Mouse (Mus musculus): ENCODE data around the gene Nfe2l2. TPM values are rescaled to one million over a fixed set of nuclear protein-coding genes. Genes with fewer than 3 reads are reported as not detected.

The Nfe2l2 gene
- polyA plus RNA-seq, 1 experiment = 74.1 TPM

DNA sequence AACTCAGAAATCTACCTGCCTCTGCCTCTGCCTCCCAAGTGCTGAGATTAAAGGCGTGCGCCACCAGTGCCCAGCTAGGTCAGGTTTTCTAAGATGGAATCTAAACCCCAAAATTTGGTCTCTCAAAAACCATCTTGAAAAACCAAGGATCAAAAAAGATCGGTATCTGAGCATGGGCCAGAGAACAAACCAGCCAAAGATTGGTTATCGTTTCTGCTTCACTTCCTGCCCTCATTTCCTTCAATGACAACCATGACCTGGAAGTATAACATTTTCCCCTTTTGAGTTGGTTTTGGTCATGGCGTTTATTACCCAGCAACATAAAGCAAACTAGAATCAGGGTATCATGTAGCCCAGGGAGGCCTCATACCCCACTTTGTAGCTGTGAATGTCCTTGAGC, 47.5 kb downstream of the Nfe2l2 start:
- H3K27me3 ChIP-seq (ENCODE audit: control insufficient read depth, insufficient read depth, insufficient read length) = no peaks in the 10 kb centered on the region
- TF ChIP-seq MYOD1 (IDR thresholded peaks at IDR 0.05; ENCODE audit: control insufficient read depth in 1 of 3, insufficient read length in 2 of 3, low read depth in 2 of 3) (no peak), POLR2AphosphoS2 (IDR thresholded peaks at IDR 0.05; ENCODE audit: insufficient read length, low read depth) (no peak), CEBPB (IDR thresholded peaks at IDR 0.05; ENCODE audit: insufficient read depth, poor library complexity, severe bottlenecking) (no peak), POLR2A (IDR thresholded peaks at IDR 0.05; ENCODE audit: insufficient read length, low read depth) (no peak), TCF3 (IDR thresholded peaks at IDR 0.05; ENCODE audit: insufficient read length, low read depth) (no peak)
- peaks cover 9% of the 10 kb centered on the region for H3K36me3 ChIP-seq (ENCODE audit: control insufficient read depth, insufficient read depth)
- no peak overlapping the region for H3ac ChIP-seq (ENCODE audit: control insufficient read depth, insufficient read length)
- H3K79me2 ChIP-seq (ENCODE audit: control insufficient read depth, insufficient read depth) = peaks cover 23% of the 10 kb centered on the region
- H3K4me3 ChIP-seq = no peak overlapping the region
- no peak overlapping the region for H3K4me2 ChIP-seq (ENCODE audit: low read depth)

GRCm38 (mm10) chr2:75654679-75655078, 49.8 kb downstream of the Nfe2l2 start:
- Histone ChIP-seq H3K27me3 (ENCODE audit: control insufficient read depth, insufficient read depth, insufficient read length) (no peaks in the 10 kb centered on the region), H3K79me2 (ENCODE audit: control insufficient read depth, insufficient read depth) (peaks cover under 1% of the 10 kb centered on the region), H3K4me2 (ENCODE audit: low read depth) (no peak overlapping the region), H3K36me3 (ENCODE audit: control insufficient read depth, insufficient read depth) (no peaks in the 10 kb centered on the region), H3ac (ENCODE audit: control insufficient read depth, insufficient read length) (no peak overlapping the region), H3K4me3 (no peak overlapping the region)
- TF ChIP-seq MYOD1 (IDR thresholded peaks at IDR 0.05; ENCODE audit: control insufficient read depth in 1 of 3, insufficient read length in 2 of 3, low read depth in 2 of 3) = no peak
- no peak for TF ChIP-seq REST (IDR thresholded peaks at IDR 0.05; ENCODE audit: insufficient read depth, insufficient read length)
- no peak for TF ChIP-seq SRF (IDR thresholded peaks at IDR 0.05; ENCODE audit: control insufficient read depth, insufficient read length, low read depth)

GRCm38 (mm10) chr2:75653150-75653549, 51.3 kb downstream of the Nfe2l2 start:
- TF ChIP-seq POLR2A (IDR thresholded peaks at IDR 0.05; ENCODE audit: insufficient read length, low read depth) = no peak
- TF ChIP-seq TCF3 (IDR thresholded peaks at IDR 0.05; ENCODE audit: insufficient read length, low read depth) = no peak
- TF ChIP-seq MYOD1 (IDR thresholded peaks at IDR 0.05; ENCODE audit: control insufficient read depth in 1 of 3, insufficient read length in 2 of 3, low read depth in 2 of 3) = no peak
- TF ChIP-seq MYOG (IDR thresholded peaks at IDR 0.05; ENCODE audit: control insufficient read depth in 1 of 3, insufficient read depth in 1 of 3, insufficient read length in 2 of 3, low read depth in 2 of 3) = no peak
- Histone ChIP-seq H3K4me3 (no peak overlapping the region), H3K36me3 (ENCODE audit: control insufficient read depth, insufficient read depth) (no peaks in the 10 kb centered on the region), H3K27me3 (ENCODE audit: control insufficient read depth, insufficient read depth, insufficient read length) (no peaks in the 10 kb centered on the region), H3K79me2 (ENCODE audit: control insufficient read depth, insufficient read depth) (no peaks in the 10 kb centered on the region), H3K4me2 (ENCODE audit: low read depth) (no peak overlapping the region), H3ac (ENCODE audit: control insufficient read depth, insufficient read length) (no peak overlapping the region)

GRCm38 (mm10) chr2:75650437-75650836, 54.0 kb downstream of the Nfe2l2 start:
- Histone ChIP-seq H3K27me3 (ENCODE audit: control insufficient read depth, insufficient read depth, insufficient read length) (no peaks in the 10 kb centered on the region), H3K79me2 (ENCODE audit: control insufficient read depth, insufficient read depth) (no peaks in the 10 kb centered on the region)

DNA sequence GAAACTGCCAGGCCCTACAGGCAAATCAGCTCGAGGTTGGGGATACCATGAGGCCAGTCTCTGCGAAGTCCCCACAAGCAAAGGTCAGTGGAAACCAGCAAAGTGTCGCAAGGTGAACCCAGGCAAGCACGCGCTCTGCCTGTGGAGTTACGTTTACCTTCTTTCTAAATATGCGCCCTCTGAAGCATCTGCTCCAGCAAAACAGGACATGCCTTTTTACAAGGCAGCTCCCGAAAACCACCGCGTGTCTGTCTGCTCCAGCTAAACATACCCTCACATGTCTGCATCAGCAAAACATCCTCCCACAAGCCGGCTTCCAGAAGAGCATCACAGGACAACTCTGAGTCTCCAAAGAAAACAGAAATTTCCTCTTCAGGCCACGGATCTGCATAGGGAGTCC, 59.2 kb downstream of the Nfe2l2 start:
- Histone ChIP-seq H3K4me3 (no peak overlapping the region), H3ac (ENCODE audit: control insufficient read depth, insufficient read length) (no peak overlapping the region), H3K4me2 (ENCODE audit: low read depth) (no peak overlapping the region), H3K36me3 (ENCODE audit: control insufficient read depth, insufficient read depth) (no peaks in the 10 kb centered on the region), H3K27me3 (ENCODE audit: control insufficient read depth, insufficient read depth, insufficient read length) (no peaks in the 10 kb centered on the region), H3K79me2 (ENCODE audit: control insufficient read depth, insufficient read depth) (no peaks in the 10 kb centered on the region)
- TF ChIP-seq REST (IDR thresholded peaks at IDR 0.05; ENCODE audit: insufficient read depth, insufficient read length) (no peak), E2F4 (IDR thresholded peaks at IDR 0.05; ENCODE audit: insufficient read depth) (no peak), USF1 (IDR thresholded peaks at IDR 0.05; ENCODE audit: low read depth) (no peak), CEBPB (IDR thresholded peaks at IDR 0.05; ENCODE audit: insufficient read depth, poor library complexity, severe bottlenecking) (no peak), TCF12 (IDR thresholded peaks at IDR 0.05; ENCODE audit: insufficient read depth, poor library complexity, severe bottlenecking) (no peak), MYOD1 (IDR thresholded peaks at IDR 0.05; ENCODE audit: control insufficient read depth in 1 of 3, insufficient read length in 2 of 3, low read depth in 2 of 3) (no peak)

More at GRCm38 (mm10) chr2:75650437-75650836, 54.0 kb downstream of the Nfe2l2 start:
- H3K4me2 ChIP-seq (ENCODE audit: low read depth) = no peak overlapping the region
- TF ChIP-seq USF1 (IDR thresholded peaks at IDR 0.05; ENCODE audit: low read depth) = no peak
- no peak for TF ChIP-seq POLR2A (IDR thresholded peaks at IDR 0.05; ENCODE audit: insufficient read length, low read depth)
- no peak for TF ChIP-seq MYOG (IDR thresholded peaks at IDR 0.05; ENCODE audit: control insufficient read depth in 1 of 3, insufficient read depth in 1 of 3, insufficient read length in 2 of 3, low read depth in 2 of 3)
- no peak for TF ChIP-seq E2F4 (IDR thresholded peaks at IDR 0.05; ENCODE audit: insufficient read depth)
- no peak for TF ChIP-seq REST (IDR thresholded peaks at IDR 0.05; ENCODE audit: insufficient read depth, insufficient read length)
- no peak for TF ChIP-seq POLR2AphosphoS2 (IDR thresholded peaks at IDR 0.05; ENCODE audit: insufficient read length, low read depth)
- no peak for TF ChIP-seq CEBPB (IDR thresholded peaks at IDR 0.05; ENCODE audit: insufficient read depth, poor library complexity, severe bottlenecking)
- TF ChIP-seq MYOD1 (IDR thresholded peaks at IDR 0.05; ENCODE audit: control insufficient read depth in 1 of 3, insufficient read length in 2 of 3, low read depth in 2 of 3) = no peak
- TF ChIP-seq MAX (IDR thresholded peaks at IDR 0.05; ENCODE audit: low read depth) = no peak
- TF ChIP-seq SRF (IDR thresholded peaks at IDR 0.05; ENCODE audit: control insufficient read depth, insufficient read length, low read depth) = no peak
- no peak overlapping the region for H3ac ChIP-seq (ENCODE audit: control insufficient read depth, insufficient read length)
- H3K36me3 ChIP-seq (ENCODE audit: control insufficient read depth, insufficient read depth) = no peaks in the 10 kb centered on the region
- H3K4me3 ChIP-seq = no peak overlapping the region

GRCm38 (mm10) chr2:75643950-75644349, 60.5 kb downstream of the Nfe2l2 start:
- Histone ChIP-seq H3K79me2 (ENCODE audit: control insufficient read depth, insufficient read depth) (no peaks in the 10 kb centered on the region), H3K4me3 (no peak overlapping the region), H3K27me3 (ENCODE audit: control insufficient read depth, insufficient read depth, insufficient read length) (no peaks in the 10 kb centered on the region), H3K36me3 (ENCODE audit: control insufficient read depth, insufficient read depth) (no peaks in the 10 kb centered on the region), H3ac (ENCODE audit: control insufficient read depth, insufficient read length) (no peak overlapping the region), H3K4me2 (ENCODE audit: low read depth) (peak overlapping the region; percentile 53)
- TF ChIP-seq USF1 (IDR thresholded peaks at IDR 0.05; ENCODE audit: low read depth) (no peak), POLR2A (IDR thresholded peaks at IDR 0.05; ENCODE audit: insufficient read length, low read depth) (no peak), REST (IDR thresholded peaks at IDR 0.05; ENCODE audit: insufficient read depth, insufficient read length) (no peak), CEBPB (IDR thresholded peaks at IDR 0.05; ENCODE audit: insufficient read depth, poor library complexity, severe bottlenecking) (no peak), TCF3 (IDR thresholded peaks at IDR 0.05; ENCODE audit: insufficient read length, low read depth) (no peak)
